Mouse (Mus musculus): Measurements from ENCODE around the gene Aldh6a1.

GRCm38 (mm10) chr12:84393847-84394246 lies 57.0 kb downstream of the Aldh6a1 start:
- TF ChIP-seq CTCF (IDR thresholded peaks at IDR 0.05; ENCODE audit: control insufficient read depth, insufficient read depth, insufficient read length) (no peak), MYOD1 (IDR thresholded peaks at IDR 0.05; ENCODE audit: control insufficient read depth, insufficient read length, low read depth) (no peak), CEBPB (IDR thresholded peaks at IDR 0.05; ENCODE audit: low read depth) (no peak), MAX (IDR thresholded peaks at IDR 0.05) (no peak), USF1 (IDR thresholded peaks at IDR 0.05; ENCODE audit: low read depth) (no peak), FOSL1 (IDR thresholded peaks at IDR 0.05; ENCODE audit: insufficient read depth, low read length, poor library complexity, severe bottlenecking) (no peak)

Measured in C2C12 (cell line).